ENCODE assay signal across 12 mouse cellular contexts in genomic region chr9:117330681-117331080, GRCm38 (mm10).
A peak's percentile ranks its signal among the peaks of the same experiment; 100 is the strongest.
DNase-seq lines count a peak whose midpoint lies in the region.
"Had no signal": no experiment of that assay in that cellular context is flagged by ENCODE, and none has a peak within 500 bp of the region (broad histone marks: within the 10 kb centered on the region; RNA-seq: fewer than 3 reads in every experiment).

No protein-coding gene starts in this region.

- DNase-seq in cerebellum, adult 11-12 months: peak; percentile 2
- no peak for DNase-seq in cerebellum, postnatal 4 days (ENCODE audit: low spot score in 2 of 2)
- peak; percentile 78 for DNase-seq in heart, adult 11 months
- DNase-seq in heart, postnatal 14 days: no peak
- DNase-seq in kidney, postnatal 36 days: peak; percentile 31 to 51
- no peak for DNase-seq in kidney, postnatal 4 days
- DNase-seq in adrenal gland, adult 8-10 months: peak; percentile 5
- no peak for DNase-seq in embryo, embryonic 11 days
- DNase-seq: heart, postnatal 36 days; liver; lung, embryonic 14.5 days; thymus, postnatal 25 days had no signal

- intact Hi-C loops in heart, postnatal 14 days (cut with DNase I): no loop called here

Comparison
In these comparisons a context has a peak if more than half of its experiments do, and no peak if none do; other contexts are left out.
1. DNase-seq: peak in cerebellum, adult 11-12 months (single experiment), heart, adult 11 months (single experiment), kidney, postnatal 36 days (2 of 2) and adrenal gland, adult 8-10 months (single experiment); none in cerebellum, postnatal 4 days (0 of 2), heart, postnatal 14 days (0 of 2), kidney, postnatal 4 days (0 of 2) and embryo, embryonic 11 days (single experiment).